ENCODE assay signal across 8 mouse cellular contexts in genomic region chr5:37337696-37338095, GRCm38 (mm10). TPM values are rescaled to one million over a fixed set of nuclear protein-coding genes. Genes with fewer than 3 reads are reported as not detected.
DNase-seq lines count a peak whose midpoint lies in the region; ATAC-seq lines count a peak whose summit lies in the region.

No protein-coding gene starts in this region.

- no peaks in the 10 kb centered on the region for H3K36me3 ChIP-seq in erythroblast, embryonic 14.5 days (ENCODE audit: control insufficient read depth)
- peaks cover 28% of the 10 kb centered on the region for H3K36me3 ChIP-seq in embryonic facial prominence, embryonic 10.5 days (replicated peaks)
- H3K36me3 ChIP-seq in hindbrain, embryonic 14.5 days (replicated peaks; ENCODE audit: control insufficient read depth, insufficient read depth), result no peaks in the 10 kb centered on the region
- no peaks in the 10 kb centered on the region for H3K36me3 ChIP-seq in midbrain, embryonic 12.5 days

- WGBS in embryonic facial prominence, embryonic 10.5 days, result 67% methylated on average over 3 of the region's 3 CpGs
- 69% methylated on average over 3 of the region's 3 CpGs for WGBS in hindbrain, embryonic 14.5 days
- 57% methylated on average over 3 of the region's 3 CpGs for WGBS in midbrain, embryonic 12.5 days

- peak overlapping the region; percentile 57 for H3K4me3 ChIP-seq in erythroblast, embryonic 14.5 days (replicated peaks)
- peak overlapping the region; percentile 69 for H3K4me3 ChIP-seq in embryonic facial prominence, embryonic 10.5 days
- no peak overlapping the region for H3K4me3 ChIP-seq in hindbrain, embryonic 14.5 days (replicated peaks; ENCODE audit: low read length)
- 0 out of 2 replicates have a peak overlapping the region, but pooled peaks have one; percentile 8 for H3K4me3 ChIP-seq in midbrain, embryonic 12.5 days

- H3K9ac ChIP-seq in hindbrain, embryonic 14.5 days, result no peak overlapping the region
- peak overlapping the region; percentile 61 for H3K9ac ChIP-seq in midbrain, embryonic 12.5 days (replicated peaks)

- peaks cover 22% of the 10 kb centered on the region for H3K4me1 ChIP-seq in erythroblast, embryonic 14.5 days (ENCODE audit: control insufficient read depth)
- H3K4me1 ChIP-seq in embryonic facial prominence, embryonic 10.5 days, result peaks cover 59% of the 10 kb centered on the region
- peaks cover 16% of the 10 kb centered on the region for H3K4me1 ChIP-seq in hindbrain, embryonic 14.5 days (replicated peaks; ENCODE audit: control insufficient read depth, insufficient read depth, low read length)
- peaks cover 44% of the 10 kb centered on the region for H3K4me1 ChIP-seq in midbrain, embryonic 12.5 days

- H3K27ac ChIP-seq in embryonic facial prominence, embryonic 10.5 days (replicated peaks), result peak overlapping the region; percentile 84
- H3K27ac ChIP-seq in hindbrain, embryonic 14.5 days, result no peak overlapping the region
- 0 out of 2 replicates have a peak overlapping the region, but pooled peaks have one; percentile 52 for H3K27ac ChIP-seq in midbrain, embryonic 12.5 days (replicated peaks)

- peak; percentile 14 for DNase-seq in embryonic facial prominence, embryonic 10.5 days (ENCODE audit: low spot score)
- no peak for DNase-seq in hindbrain, embryonic 14.5 days (ENCODE audit: low spot score)
- no peak for DNase-seq in T-cell, adult 2 months (ENCODE audit: low spot score)
- DNase-seq in embryo, embryonic 9.5 days (ENCODE audit: extremely low spot score), result no peak
- no peak for DNase-seq in kidney, postnatal 4 days

- ATAC-seq in erythroblast, adult 5-6 weeks (replicated peaks; ENCODE audit: low FRiP score, poor library complexity, severe bottlenecking), result no peak
- no peak; the same call in 1 of the 2 replicates for ATAC-seq in hindbrain, embryonic 14.5 days (ENCODE audit: low FRiP score)
- no peak for ATAC-seq in midbrain, embryonic 12.5 days (ENCODE audit: low FRiP score, low read depth)

- no peaks in the 10 kb centered on the region for H3K9me3 ChIP-seq in erythroblast, embryonic 14.5 days (ENCODE audit: control insufficient read depth, low read length)
- no peaks in the 10 kb centered on the region for H3K9me3 ChIP-seq in embryonic facial prominence, embryonic 10.5 days
- no peaks in the 10 kb centered on the region for H3K9me3 ChIP-seq in hindbrain, embryonic 14.5 days (ENCODE audit: control insufficient read depth, low read length)
- H3K9me3 ChIP-seq in midbrain, embryonic 12.5 days, result no peaks in the 10 kb centered on the region

- H3K27me3 ChIP-seq in erythroblast, embryonic 14.5 days (ENCODE audit: control insufficient read depth), result peaks cover 28% of the 10 kb centered on the region
- no peaks in the 10 kb centered on the region; the same call in 1 of the 2 replicates for H3K27me3 ChIP-seq in embryonic facial prominence, embryonic 10.5 days (replicated peaks; ENCODE audit: low read depth, poor library complexity, severe bottlenecking)
- H3K27me3 ChIP-seq in hindbrain, embryonic 14.5 days (ENCODE audit: control insufficient read depth, insufficient read depth, low read length), result peaks cover 9% of the 10 kb centered on the region; the same call in 1 of the 2 replicates
- H3K27me3 ChIP-seq in midbrain, embryonic 12.5 days, result peaks cover 10% of the 10 kb centered on the region; the same call in 1 of the 2 replicates

- peak overlapping the region; percentile 78 for H3K4me2 ChIP-seq in hindbrain, embryonic 14.5 days (replicated peaks)
- peak overlapping the region; percentile 97 for H3K4me2 ChIP-seq in midbrain, embryonic 12.5 days (replicated peaks)

RNA-seq across cellular contexts. Expression of gene Evc2, which starts 0.6 kb away (rescaled TPM):
- polyA plus RNA-seq in erythroblast, embryonic 14.5 days (2012), result 0.01 TPM in 1 of 2 replicates, not detected in the other
- total RNA-seq in erythroblast, adult 5-6 weeks (2015; ENCODE audit: low replicate concordance), result not detected in 2 replicates
- not detected in 2 replicates for total RNA-seq in erythroblast, adult 5-6 weeks (2017; ENCODE audit: low replicate concordance)
- polyA plus RNA-seq in embryonic facial prominence, embryonic 10.5 days (2016; fragmentation: Nextera tagmentation; extraction: Ambion mirVana), result 21.7 and 21.9 TPM in 2 replicates
- 4.6 and 5.8 TPM in 2 replicates for polyA plus RNA-seq in hindbrain, embryonic 14.5 days (2014; fragmentation: Nextera tagmentation; extraction: Ambion mirVana)
- polyA plus RNA-seq in midbrain, embryonic 12.5 days (2016; fragmentation: Nextera tagmentation; extraction: Ambion mirVana), result 13.0 and 13.4 TPM in 2 replicates

RNA-seq across cellular contexts. Expression of gene Evc, which starts 1.0 kb away (rescaled TPM):
- 0.02 and 0.13 TPM in 2 replicates for polyA plus RNA-seq in erythroblast, embryonic 14.5 days (2012)
- not detected in 2 replicates for total RNA-seq in erythroblast, adult 5-6 weeks (2015; ENCODE audit: low replicate concordance)
- not detected in 2 replicates for total RNA-seq in erythroblast, adult 5-6 weeks (2017; ENCODE audit: low replicate concordance)
- polyA plus RNA-seq in embryonic facial prominence, embryonic 10.5 days (2016; fragmentation: Nextera tagmentation; extraction: Ambion mirVana), result 25.0 and 28.7 TPM in 2 replicates
- 2.4 and 3.1 TPM in 2 replicates for polyA plus RNA-seq in hindbrain, embryonic 14.5 days (2014; fragmentation: Nextera tagmentation; extraction: Ambion mirVana)
- 21.1 and 21.2 TPM in 2 replicates for polyA plus RNA-seq in midbrain, embryonic 12.5 days (2016; fragmentation: Nextera tagmentation; extraction: Ambion mirVana)
